Mouse (Mus musculus): ENCODE measurements at regions not wholly inside any gene's neighbourhood (a gene's known extent, or its start where the extent isn't known, plus 50 kb on each side); places are given as distances from the start of the nearest gene placed in this dataset.

- TF ChIP-seq GATA1 (IDR thresholded peaks at IDR 0.05; ENCODE audit: borderline replicate concordance, low read length) (no peak), FLI1 (IDR thresholded peaks at IDR 0.05; ENCODE audit: low read length) (no peak)
Observed at GRCm38 (mm10) chr2:70889522-70890100, 64.1 kb upstream of the Tlk1 start.

Measured in megakaryocyte, embryonic 14.5 days (primary cell).